Mouse (Mus musculus): ENCODE data around the gene Olfr1057. TPM values are rescaled to one million over a fixed set of nuclear protein-coding genes. Genes with fewer than 3 reads are reported as not detected.

Olfr1057 gene
- polyA plus RNA-seq, 1 experiment from 2014 or later = not detected

GRCm38 (mm10) chr2:86335333-86335732 lies 42.9 kb downstream of the Olfr1057 start, which contains the start of gene Olfr1054:
Olfr1054 (minus strand) TSS chr2:86335433.
- DNase-seq (no peak), ATAC-seq (ENCODE audit: low FRiP score, low TSS enrichment) (no peak)
- Histone ChIP-seq H3K4me2 (ENCODE audit: low read length) (no peak within 1 kb of the TSS), H3K9ac (replicated peaks; ENCODE audit: low read length) (no peak within 1 kb of the TSS), H3K27me3 (ENCODE audit: control insufficient read depth, insufficient read depth, low read length) (no peaks in the 10 kb centered on the region), H3K4me3 (replicated peaks; ENCODE audit: low read depth, low read length) (no peak within 1 kb of the TSS), H3K9me3 (ENCODE audit: control insufficient read depth, low read length) (no peaks in the 10 kb centered on the region), H3K27ac (replicated peaks; ENCODE audit: low read depth, low read length) (no peak within 1 kb of the TSS), H3K36me3 (ENCODE audit: control insufficient read depth, insufficient read depth, low read length) (no peaks in the 10 kb centered on the region), H3K4me1 (ENCODE audit: control insufficient read depth, insufficient read depth, low read length) (no peaks in the 10 kb centered on the region)
- 91% methylated on average over 3 of the region's 3 CpGs for WGBS

Other genes with a start within 250 kb of the Olfr1057 start
- not detected in 2 replicates for gene Olfr1039, start 242.5 kb downstream of the Olfr1057 start, polyA plus RNA-seq (2014; fragmentation: Nextera tagmentation; extraction: Ambion mirVana)
- gene Olfr1040, start 231.7 kb downstream of the Olfr1057 start, polyA plus RNA-seq (2014; fragmentation: Nextera tagmentation; extraction: Ambion mirVana) = not detected in 2 replicates
- gene Olfr1042, start 216.6 kb downstream of the Olfr1057 start, polyA plus RNA-seq (2014; fragmentation: Nextera tagmentation; extraction: Ambion mirVana) = not detected in 2 replicates
- gene Olfr1043, start 210.9 kb downstream of the Olfr1057 start, polyA plus RNA-seq (2014; fragmentation: Nextera tagmentation; extraction: Ambion mirVana) = not detected in 2 replicates
- gene Olfr1044, start 200.6 kb downstream of the Olfr1057 start, polyA plus RNA-seq (2014; fragmentation: Nextera tagmentation; extraction: Ambion mirVana) = not detected in 2 replicates
- not detected in 2 replicates for gene Olfr52, start 192.7 kb downstream of the Olfr1057 start, polyA plus RNA-seq (2014; fragmentation: Nextera tagmentation; extraction: Ambion mirVana)
- gene Olfr1045, start 175.4 kb downstream of the Olfr1057 start, polyA plus RNA-seq (2014; fragmentation: Nextera tagmentation; extraction: Ambion mirVana) = not detected in 2 replicates
- gene Olfr1046, start 159.1 kb downstream of the Olfr1057 start, polyA plus RNA-seq (2014; fragmentation: Nextera tagmentation; extraction: Ambion mirVana) = not detected in 2 replicates
- gene Olfr1047, start 147.0 kb downstream of the Olfr1057 start, polyA plus RNA-seq (2014; fragmentation: Nextera tagmentation; extraction: Ambion mirVana) = not detected in 2 replicates
- not detected in 2 replicates for gene Olfr1048, start 138.1 kb downstream of the Olfr1057 start, polyA plus RNA-seq (2014; fragmentation: Nextera tagmentation; extraction: Ambion mirVana)
- not detected in 2 replicates for gene Olfr1049, start 120.1 kb downstream of the Olfr1057 start, polyA plus RNA-seq (2014; fragmentation: Nextera tagmentation; extraction: Ambion mirVana)
- not detected in 2 replicates for gene Olfr1051, start 99.3 kb downstream of the Olfr1057 start, polyA plus RNA-seq (2014; fragmentation: Nextera tagmentation; extraction: Ambion mirVana)
- not detected in 2 replicates for gene Olfr1052, start 85.9 kb downstream of the Olfr1057 start, polyA plus RNA-seq (2014; fragmentation: Nextera tagmentation; extraction: Ambion mirVana)
- gene Olfr1053, start 63.1 kb downstream of the Olfr1057 start, polyA plus RNA-seq (2014; fragmentation: Nextera tagmentation; extraction: Ambion mirVana) = not detected in 2 replicates
- gene Olfr1054, start 43.0 kb downstream of the Olfr1057 start, polyA plus RNA-seq (2014; fragmentation: Nextera tagmentation; extraction: Ambion mirVana) = not detected in 2 replicates
- gene Olfr1055, start 28.1 kb downstream of the Olfr1057 start, polyA plus RNA-seq (2014; fragmentation: Nextera tagmentation; extraction: Ambion mirVana) = not detected in 2 replicates
- not detected in 2 replicates for gene Olfr1056, start 15.9 kb downstream of the Olfr1057 start, polyA plus RNA-seq (2014; fragmentation: Nextera tagmentation; extraction: Ambion mirVana)
- gene Olfr1058, start 10.2 kb upstream of the Olfr1057 start, polyA plus RNA-seq (2014; fragmentation: Nextera tagmentation; extraction: Ambion mirVana) = not detected in 2 replicates
- not detected in 2 replicates for gene Olfr1061, start 35.7 kb upstream of the Olfr1057 start, polyA plus RNA-seq (2014; fragmentation: Nextera tagmentation; extraction: Ambion mirVana)
- gene Olfr1062, start 48.4 kb upstream of the Olfr1057 start, polyA plus RNA-seq (2014; fragmentation: Nextera tagmentation; extraction: Ambion mirVana) = not detected in 2 replicates
- not detected in 2 replicates for gene Olfr1065, start 72.2 kb upstream of the Olfr1057 start, polyA plus RNA-seq (2014; fragmentation: Nextera tagmentation; extraction: Ambion mirVana)
- gene Olfr1066, start 77.9 kb upstream of the Olfr1057 start, polyA plus RNA-seq (2014; fragmentation: Nextera tagmentation; extraction: Ambion mirVana) = not detected in 2 replicates
- not detected in 2 replicates for gene Olfr228, start 109.0 kb upstream of the Olfr1057 start, polyA plus RNA-seq (2014; fragmentation: Nextera tagmentation; extraction: Ambion mirVana)
- gene Olfr1076, start 130.1 kb upstream of the Olfr1057 start, polyA plus RNA-seq (2014; fragmentation: Nextera tagmentation; extraction: Ambion mirVana) = not detected in 2 replicates
- gene Olfr1079, start 164.1 kb upstream of the Olfr1057 start, polyA plus RNA-seq (2014; fragmentation: Nextera tagmentation; extraction: Ambion mirVana) = not detected in 2 replicates
- gene Olfr1080, start 179.8 kb upstream of the Olfr1057 start, polyA plus RNA-seq (2014; fragmentation: Nextera tagmentation; extraction: Ambion mirVana) = not detected in 2 replicates
- not detected in 2 replicates for gene Olfr1082, start 220.6 kb upstream of the Olfr1057 start, polyA plus RNA-seq (2014; fragmentation: Nextera tagmentation; extraction: Ambion mirVana)

Measured in midbrain, embryonic 14.5 days (tissue).